Mouse (Mus musculus) lung, embryonic 14.5 days (tissue): ENCODE measurements at regions not wholly inside any gene's neighbourhood (a gene's known extent, or its start where the extent isn't known, plus 50 kb on each side); places are given as distances from the start of the nearest gene placed in this dataset.

Experiments used
- ATAC-seq: fragments of 200-750 bp; cut with Nextera tagmentation; 2 replicates; pipeline ENCODE4 v1.8.0; 2017; ENCODE audit warnings: mild to moderate bottlenecking, moderate TSS enrichment, moderate library complexity; ENCODE audit not compliant: insufficient read depth
- DNase-seq: peaks from one replicate; pipeline ENCODE4 v3.0.0-alpha.2; 2015
- H3K27ac ChIP-seq: fragments of 300-500 bp; sonication (generic); 2 replicates; pipeline ENCODE4 v1.5.1; 2014; ENCODE audit warnings: low read depth, mild to moderate bottlenecking, moderate library complexity
- H3K27me3 ChIP-seq: fragments of 300-500 bp; sonication (generic); 2 replicates; pipeline ENCODE4 v1.6.1; 2014; ENCODE audit warnings: low read length, control low read depth; ENCODE audit not compliant: insufficient read depth
- H3K36me3 ChIP-seq: fragments of 300-500 bp; sonication (generic); 2 replicates; pipeline ENCODE4 v1.6.1; 2014; ENCODE audit warnings: control low read depth; ENCODE audit not compliant: insufficient read depth
- H3K4me1 ChIP-seq: fragments of 300-500 bp; sonication (generic); 2 replicates; pipeline ENCODE4 v1.6.1; 2014; ENCODE audit warnings: antibody characterized with exemption, control low read depth; ENCODE audit not compliant: insufficient read depth
- H3K4me2 ChIP-seq: fragments of 300-500 bp; sonication (generic); 2 replicates; pipeline ENCODE4 v1.6.1; 2014; ENCODE audit warnings: mild to moderate bottlenecking
- H3K4me3 ChIP-seq: fragments of 300-500 bp; sonication (generic); 2 replicates; pipeline ENCODE4 v1.5.1; 2014; ENCODE audit warnings: low read depth, low read length
- H3K9ac ChIP-seq: fragments of 300-500 bp; sonication (generic); 2 replicates; pipeline ENCODE4 v1.6.1; 2014
- H3K9me3 ChIP-seq: fragments of 300-500 bp; sonication (generic); 2 replicates; pipeline ENCODE4 v1.6.1; 2016; ENCODE audit warnings: low read depth, low read length, control low read depth
- CTCF ChIP-seq: IDR thresholded peaks from 2 replicates; pipeline ENCODE4 v1.5.1; 2016; ENCODE audit warnings: antibody characterized with exemption, low read depth
- WGBS: fragments of 180-500 bp; shearing (Covaris S2); extraction: QIAGEN DNeasy Blood & Tissue Kit; methylation state at CpG from one replicate; pipeline ENCODE4 v1.1.7; 2014; 5-methylcytosine and 5-hydroxymethylcytosine counted together

GRCm38 (mm10) chr6:135575294-135575693 is 212.9 kb downstream of the Emp1 start:
- H3K27me3 ChIP-seq = no peaks in the 10 kb centered on the region
- no peak overlapping the region for H3K27ac ChIP-seq
- 71% methylated on average over 2 of the region's 2 CpGs for WGBS
- DNase-seq (no peak), ATAC-seq (no peak)
- no peaks in the 10 kb centered on the region for H3K4me1 ChIP-seq
- TF ChIP-seq CTCF = no peak
- no peak overlapping the region for H3K9ac ChIP-seq
- H3K9me3 ChIP-seq = no peaks in the 10 kb centered on the region
- H3K4me3 ChIP-seq = no peak overlapping the region
- no peak overlapping the region for H3K4me2 ChIP-seq
- no peaks in the 10 kb centered on the region for H3K36me3 ChIP-seq

- Histone ChIP-seq H3K9me3 (no peaks in the 10 kb centered on the region), H3K27ac (no peak overlapping the region), H3K9ac (no peak overlapping the region), H3K4me1 (no peaks in the 10 kb centered on the region), H3K36me3 (no peaks in the 10 kb centered on the region), H3K4me2 (no peak overlapping the region), H3K4me3 (no peak overlapping the region), H3K27me3 (no peaks in the 10 kb centered on the region)
- DNase-seq (no peak), ATAC-seq (no peak)
- WGBS = 89% methylated on average over 8 of the region's 8 CpGs
- TF ChIP-seq CTCF = no peak
Measured at GRCm38 (mm10) chr6:135578728-135579127, 216.4 kb downstream of the Emp1 start.

GRCm38 (mm10) chr6:135582567-135582966 is 220.2 kb downstream of the Emp1 start:
- no peak overlapping the region for H3K4me3 ChIP-seq
- ATAC-seq = no peak
- H3K9ac ChIP-seq = no peak overlapping the region
- no peaks in the 10 kb centered on the region for H3K36me3 ChIP-seq
- WGBS = 53% methylated on average over 2 of the region's 2 CpGs
- no peaks in the 10 kb centered on the region for H3K27me3 ChIP-seq
- no peak overlapping the region for H3K27ac ChIP-seq
- H3K4me1 ChIP-seq = no peaks in the 10 kb centered on the region
- TF ChIP-seq CTCF = no peak
- no peak overlapping the region for H3K4me2 ChIP-seq
- H3K9me3 ChIP-seq = no peaks in the 10 kb centered on the region
- DNase-seq = peak; percentile 53

- H3K4me3 ChIP-seq = no peak overlapping the region
- 83% methylated on average over 2 of the region's 2 CpGs for WGBS
- no peak for DNase-seq
- no peaks in the 10 kb centered on the region for H3K27me3 ChIP-seq
- TF ChIP-seq CTCF = no peak
- H3K4me2 ChIP-seq = no peak overlapping the region
- H3K9ac ChIP-seq = no peak overlapping the region
- no peak overlapping the region for H3K27ac ChIP-seq
- no peaks in the 10 kb centered on the region for H3K9me3 ChIP-seq
- H3K4me1 ChIP-seq = no peaks in the 10 kb centered on the region
- no peak for ATAC-seq
- H3K36me3 ChIP-seq = no peaks in the 10 kb centered on the region
Measured at GRCm38 (mm10) chr6:135584782-135585181, 222.4 kb downstream of the Emp1 start.

- Histone ChIP-seq H3K36me3 (no peaks in the 10 kb centered on the region), H3K4me3 (no peak overlapping the region), H3K27ac (no peak overlapping the region), H3K4me1 (no peaks in the 10 kb centered on the region), H3K4me2 (no peak overlapping the region), H3K9ac (no peak overlapping the region), H3K9me3 (no peaks in the 10 kb centered on the region), H3K27me3 (no peaks in the 10 kb centered on the region)
- DNase-seq (no peak), ATAC-seq (no peak)
- TF ChIP-seq CTCF = no peak
Measured at GRCm38 (mm10) chr6:135590084-135590483, 227.7 kb downstream of the Emp1 start.

- DNase-seq (no peak), ATAC-seq (no peak)
- Histone ChIP-seq H3K4me2 (no peak overlapping the region), H3K9me3 (no peaks in the 10 kb centered on the region), H3K4me1 (no peaks in the 10 kb centered on the region), H3K4me3 (no peak overlapping the region), H3K27me3 (no peaks in the 10 kb centered on the region), H3K27ac (no peak overlapping the region), H3K9ac (no peak overlapping the region), H3K36me3 (no peaks in the 10 kb centered on the region)
- WGBS = 78% methylated on average over 9 of the region's 9 CpGs
- TF ChIP-seq CTCF = no peak
Measured at GRCm38 (mm10) chr6:135591085-135591484, 228.7 kb downstream of the Emp1 start.

GRCm38 (mm10) chr6:135596358-135596757 is 234.0 kb downstream of the Emp1 start:
- no peak for DNase-seq
- no peak for TF ChIP-seq CTCF
- Histone ChIP-seq H3K27me3 (no peaks in the 10 kb centered on the region), H3K9ac (no peak overlapping the region), H3K27ac (no peak overlapping the region), H3K4me1 (no peaks in the 10 kb centered on the region), H3K9me3 (no peaks in the 10 kb centered on the region), H3K36me3 (no peaks in the 10 kb centered on the region), H3K4me3 (no peak overlapping the region), H3K4me2 (no peak overlapping the region)
- 82% methylated on average over 4 of the region's 4 CpGs for WGBS
- ATAC-seq = no peak

GRCm38 (mm10) chr6:135610504-135611096 is 248.3 kb downstream of the Emp1 start:
- no peak for DNase-seq

More at GRCm38 (mm10) chr6:135610504-135611096, 248.3 kb downstream of the Emp1 start:
- Histone ChIP-seq H3K27ac (no peak overlapping the region), H3K27me3 (no peaks in the 10 kb centered on the region), H3K4me1 (no peaks in the 10 kb centered on the region), H3K4me3 (no peak overlapping the region), H3K4me2 (no peak overlapping the region), H3K9ac (no peak overlapping the region), H3K9me3 (no peaks in the 10 kb centered on the region), H3K36me3 (no peaks in the 10 kb centered on the region)
- no peak for TF ChIP-seq CTCF
- ATAC-seq = no peak
- 67% methylated on average over 3 of the region's 3 CpGs for WGBS
